Mouse (Mus musculus): Measurements from ENCODE around the gene Znrf4.
"Not testable (repeated sequence)": the region's sequence is repeated elsewhere in the genome, so short reads cannot be mapped to it uniquely, and the experiment has no call there.

Gene Znrf4

GRCm38 (mm10) chr17:56524943-56525342 lies 12.7 kb upstream of the Znrf4 start:
- DNase-seq = no peak

DNA sequence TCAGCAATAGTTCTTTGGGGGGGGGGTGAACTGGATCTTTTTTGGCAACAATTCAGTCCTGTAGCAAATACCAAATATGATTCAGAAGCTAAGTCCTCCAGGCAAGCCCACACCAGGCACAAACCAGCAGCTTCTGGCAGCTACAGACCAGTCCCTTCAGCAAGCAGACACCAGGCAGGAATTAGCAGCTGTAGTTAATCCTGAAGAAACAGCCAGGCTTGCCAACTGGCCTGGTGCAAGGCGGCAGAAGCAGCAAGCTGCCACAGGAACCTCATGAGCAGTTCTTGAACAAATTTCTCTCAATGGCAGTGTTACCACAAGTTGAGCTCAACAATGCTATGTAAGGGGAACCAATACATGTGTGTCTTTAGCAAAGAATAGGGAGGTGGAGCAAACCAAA lies 10.5 kb upstream of the Znrf4 start:
- DNase-seq = no peak

- no peak for DNase-seq
Measured at GRCm38 (mm10) chr17:56515690-56516410, 3.6 kb upstream of the Znrf4 start.

GRCm38 (mm10) chr17:56514916-56515315 lies 2.7 kb upstream of the Znrf4 start:
- no peak for DNase-seq

- DNase-seq = no peak
Measured at GRCm38 (mm10) chr17:56514330-56514729, 2.1 kb upstream of the Znrf4 start.

DNA sequence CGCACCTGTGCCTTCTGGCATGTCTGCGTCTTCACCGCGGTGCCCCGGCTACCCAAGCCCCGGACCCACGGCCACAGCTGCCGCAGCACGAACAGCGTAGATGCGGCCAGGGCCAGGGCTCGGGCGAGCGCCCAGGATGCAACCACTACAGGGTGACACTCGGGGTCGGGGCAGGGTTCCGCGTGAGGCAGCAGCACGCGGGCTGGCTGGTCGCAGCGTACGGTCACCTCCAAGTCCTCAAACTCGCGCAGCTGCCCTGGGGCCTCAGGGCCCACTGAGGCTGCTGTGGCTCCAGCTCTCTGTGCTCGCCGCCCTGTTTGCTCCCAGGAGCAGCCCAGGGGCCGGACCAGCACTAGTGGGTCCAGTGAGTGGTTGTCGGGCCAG lies 532 bp downstream of the Znrf4 start:
- DNase-seq = no peak

GRCm38 (mm10) chr17:56510970-56511706 lies 1.1 kb downstream of the Znrf4 start:
- no peak for DNase-seq

DNA sequence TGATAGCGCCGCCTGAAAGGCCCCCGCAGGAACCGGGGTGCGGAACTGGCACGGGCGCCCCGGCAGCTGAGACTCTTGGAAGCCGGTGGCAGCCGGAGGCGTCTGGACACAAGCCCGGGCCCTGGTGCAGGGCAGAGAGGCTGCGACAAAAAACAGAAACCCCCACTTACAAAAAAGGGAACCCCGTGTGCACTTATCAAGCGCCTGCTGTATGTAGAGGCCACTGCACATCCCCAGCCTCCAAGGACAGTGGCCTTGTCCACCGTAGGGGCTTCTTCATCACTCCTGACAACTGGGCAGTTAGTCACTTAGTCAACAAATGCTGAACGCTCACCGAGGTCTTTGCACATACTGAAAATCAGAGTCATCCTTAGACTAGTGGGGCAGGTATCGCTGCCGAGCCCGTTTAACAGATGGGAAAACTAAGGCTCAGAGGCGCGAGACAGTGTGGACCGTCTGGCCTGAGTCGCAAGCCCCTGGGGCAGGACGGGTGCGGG lies 1.7 kb downstream of the Znrf4 start:
- DNase-seq = no peak

DNA sequence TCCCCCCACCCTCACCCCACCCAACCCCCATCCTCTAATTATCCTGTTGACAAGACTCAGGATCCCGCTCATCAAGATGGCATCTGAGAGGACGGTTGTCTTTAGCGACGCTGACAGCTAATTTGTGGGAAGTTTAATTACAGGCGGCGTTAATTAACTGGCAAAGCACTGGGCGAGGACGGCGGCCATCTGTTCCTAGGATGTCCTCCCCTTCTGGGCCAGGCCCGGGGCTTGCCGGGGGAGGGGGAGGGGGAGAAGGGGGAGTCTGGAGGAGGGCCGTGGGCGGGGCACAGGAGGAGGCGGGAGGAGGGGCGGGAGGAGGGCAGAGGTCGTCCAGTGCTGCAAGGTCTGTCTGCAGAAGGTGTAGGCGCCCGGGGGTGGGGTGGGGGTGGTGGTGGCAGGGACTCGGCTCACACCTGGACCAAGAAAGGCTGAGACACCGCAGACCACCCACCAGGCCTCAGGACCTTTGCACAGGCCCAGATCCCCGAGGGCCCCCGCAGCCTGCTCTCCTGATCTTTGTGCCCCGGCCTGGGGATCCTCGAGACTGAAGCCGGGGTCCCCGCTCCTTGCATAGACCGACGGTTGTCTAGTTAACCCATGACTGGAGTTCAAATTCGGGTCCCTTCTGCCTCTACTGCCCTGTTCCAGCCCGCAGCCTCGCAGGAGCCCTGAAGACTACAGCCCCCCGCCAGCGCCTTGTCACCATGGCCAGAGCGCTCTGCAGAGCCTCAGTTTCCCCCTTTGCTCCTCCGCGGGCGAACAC lies 2.3 kb downstream of the Znrf4 start:
- DNase-seq = no peak

DNA sequence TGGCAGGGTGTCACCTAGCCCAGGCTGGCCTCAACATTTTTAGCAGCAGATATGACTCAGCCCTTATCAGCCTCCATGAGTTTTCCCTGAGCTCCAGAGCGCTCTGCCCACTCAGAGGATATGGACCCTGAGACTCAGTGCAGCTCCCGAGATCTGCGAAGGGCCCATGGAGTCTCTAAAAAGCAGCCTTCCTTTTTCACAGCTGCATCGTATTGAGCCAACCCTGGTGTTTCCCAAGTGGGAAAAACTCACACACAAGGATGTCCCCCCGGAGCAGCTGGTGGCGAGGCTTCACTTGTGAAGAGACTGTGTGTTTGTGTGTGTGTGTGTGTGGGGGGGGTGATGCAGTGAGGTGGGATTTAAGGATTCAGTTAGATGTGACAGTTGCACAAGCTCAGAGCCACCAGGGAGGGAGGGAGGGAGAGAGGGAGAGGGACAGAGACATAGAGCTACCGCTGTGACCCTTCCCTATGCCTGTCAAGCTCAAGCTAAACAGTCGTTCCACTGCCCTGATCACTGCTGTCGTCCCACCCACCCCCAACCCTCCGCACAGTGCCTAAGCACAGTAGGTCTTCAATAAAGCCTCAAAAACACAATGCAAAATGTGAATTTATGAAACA lies 3.1 kb downstream of the Znrf4 start:
- no peak for DNase-seq

DNA sequence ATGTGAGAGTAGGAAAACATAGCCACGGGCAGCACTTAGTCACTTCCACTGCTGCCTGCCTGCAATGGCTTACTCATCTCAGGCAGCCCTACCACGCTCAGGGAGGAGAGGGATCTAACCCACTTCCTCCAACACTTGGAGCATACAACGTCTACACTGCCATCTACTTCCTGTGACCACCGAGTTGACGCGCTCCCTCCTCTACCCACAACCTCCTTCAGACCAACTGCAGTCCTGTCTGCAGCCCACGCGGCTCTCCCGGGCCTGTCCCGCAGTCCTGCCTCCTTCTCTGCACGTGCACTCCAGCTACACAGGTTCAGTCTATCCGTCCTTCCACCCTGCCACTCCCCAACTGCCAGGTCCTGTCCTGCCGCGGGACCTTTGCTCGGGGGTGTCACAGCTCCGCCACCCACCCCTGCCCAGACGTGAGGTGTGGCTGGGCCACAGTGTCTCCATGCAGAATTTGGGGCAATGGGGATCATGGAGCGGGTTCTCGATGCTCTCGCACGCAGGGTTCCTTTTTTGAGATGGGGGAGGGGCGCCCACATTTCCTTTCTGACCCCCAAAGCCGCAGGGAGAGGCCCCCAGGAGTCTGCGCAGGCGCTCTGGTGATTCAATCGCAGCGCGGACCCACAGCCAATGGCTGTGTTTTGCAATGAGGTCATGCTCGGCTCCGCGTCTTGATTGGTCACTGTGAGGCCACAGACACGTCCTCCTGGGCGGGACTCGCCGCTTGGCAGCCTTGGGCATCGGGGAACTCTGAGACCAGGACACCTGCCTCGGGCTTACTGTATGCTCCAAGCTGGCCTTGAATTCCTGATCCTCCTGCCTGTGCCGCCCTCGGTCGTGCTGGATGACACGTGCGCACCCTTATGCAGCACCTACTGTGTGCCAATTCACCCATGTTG lies 4.8 kb downstream of the Znrf4 start:
- DNase-seq = peak; percentile 93 to 96

GRCm38 (mm10) chr17:56506417-56507065 lies 5.7 kb downstream of the Znrf4 start:
- no peak for DNase-seq

- no peak for DNase-seq
Measured at GRCm38 (mm10) chr17:56505401-56505800, 6.8 kb downstream of the Znrf4 start.

DNA sequence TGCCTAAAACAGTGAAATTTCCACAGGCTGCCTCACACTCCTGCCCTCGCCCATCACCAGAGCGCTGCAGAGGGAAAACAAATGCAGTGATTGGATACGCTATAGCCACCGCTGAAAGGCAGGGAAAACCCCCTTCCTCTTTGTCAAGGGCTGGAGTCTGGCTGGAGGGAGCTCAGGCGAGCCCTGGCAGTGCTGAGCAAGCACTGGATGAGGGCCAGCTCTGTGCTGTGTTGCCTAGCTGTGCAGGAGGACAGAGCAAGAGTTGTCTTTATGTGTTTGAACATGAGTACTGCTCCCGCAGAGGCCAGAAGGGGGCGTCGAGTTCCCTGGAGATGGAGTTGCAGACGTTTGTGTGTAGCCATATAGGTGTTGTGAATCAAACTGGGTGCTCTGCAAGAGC lies 9.7 kb downstream of the Znrf4 start:
- no peak for DNase-seq

- not testable (repeated sequence) for DNase-seq
Measured at GRCm38 (mm10) chr17:56501635-56502400, 10.4 kb downstream of the Znrf4 start.

GRCm38 (mm10) chr17:56499229-56499628 lies 13.0 kb downstream of the Znrf4 start:
- no peak for DNase-seq

DNA sequence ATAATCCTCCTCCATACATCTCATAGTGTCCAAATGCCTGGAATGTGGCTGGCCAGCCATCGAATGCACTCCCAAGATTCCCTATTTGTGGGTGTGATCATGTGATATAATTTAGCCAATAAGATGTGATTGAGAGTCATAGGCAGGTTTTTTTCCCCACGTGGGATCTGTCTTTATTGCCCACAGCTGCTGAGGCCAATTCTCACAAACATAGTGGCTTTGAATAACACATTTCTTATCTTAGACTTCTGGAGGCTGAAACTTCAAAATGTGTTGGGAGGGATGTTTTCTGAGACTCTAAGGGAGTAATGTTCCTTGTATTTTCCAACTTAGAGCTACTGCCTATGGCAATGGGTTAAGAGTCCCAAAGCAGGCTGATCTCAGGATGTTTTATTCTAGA lies 17.8 kb downstream of the Znrf4 start:
- no peak for DNase-seq

GRCm38 (mm10) chr17:56493841-56494240 lies 18.4 kb downstream of the Znrf4 start:
- DNase-seq = no peak

GRCm38 (mm10) chr17:56490438-56491152 lies 21.6 kb downstream of the Znrf4 start:
- DNase-seq = no peak

DNA sequence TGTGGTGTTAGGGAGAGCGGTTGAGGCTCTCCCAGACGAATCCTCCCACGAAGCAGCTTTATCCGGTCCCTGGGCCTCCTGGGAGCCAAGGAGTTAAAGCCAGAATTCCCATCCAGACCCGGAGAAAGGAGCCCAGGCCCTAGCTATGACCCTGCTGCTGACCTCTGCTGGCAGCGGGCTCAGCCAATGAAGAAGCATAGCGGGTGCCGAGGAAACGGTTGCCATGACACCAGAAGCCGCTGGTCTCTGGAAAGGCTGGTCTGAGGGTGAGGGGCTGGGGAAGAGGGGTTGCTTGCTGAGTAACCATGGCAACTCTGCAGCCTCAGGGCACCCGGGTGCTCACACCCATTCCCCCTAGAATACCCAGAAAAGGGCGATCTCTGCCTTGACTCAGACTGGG lies 24.2 kb downstream of the Znrf4 start:
- DNase-seq = no peak

Measured in thymus, adult 18-20 months (tissue).